Mouse (Mus musculus) thymus, postnatal 25 days (tissue): Measurements from ENCODE around the gene Slc44a1.

ENCODE experiments used
- DNase-seq: peaks from one replicate; pipeline ENCODE4 v3.0.0; 2022

Slc44a1 gene

GRCm38 (mm10) chr4:53621084-53621483, 180.9 kb downstream of the Slc44a1 start:
- no peak for DNase-seq

- DNase-seq: no peak
Measured at GRCm38 (mm10) chr4:53621490-53621889, 181.3 kb downstream of the Slc44a1 start.

- DNase-seq: no peak
Measured at GRCm38 (mm10) chr4:53623711-53624110, 183.5 kb downstream of the Slc44a1 start.

GRCm38 (mm10) chr4:53624816-53625215, 184.6 kb downstream of the Slc44a1 start:
- no peak for DNase-seq

- DNase-seq: no peak
Measured at GRCm38 (mm10) chr4:53625263-53625662, 185.1 kb downstream of the Slc44a1 start.

- DNase-seq: no peak
Measured at GRCm38 (mm10) chr4:53628924-53629323, 188.7 kb downstream of the Slc44a1 start.

GRCm38 (mm10) chr4:53630963-53631315, 190.7 kb downstream of the Slc44a1 start:
- no peak for DNase-seq

GRCm38 (mm10) chr4:53631316-53632010, 191.2 kb downstream of the Slc44a1 start, which contains the start of gene Fsd1l:
TSS of gene Fsd1l (plus strand) at chr4:53631471.
- DNase-seq: peak; percentile 60

- DNase-seq: no peak
Measured at GRCm38 (mm10) chr4:53632011-53632349, 191.8 kb downstream of the Slc44a1 start.

GRCm38 (mm10) chr4:53635336-53635735, 195.1 kb downstream of the Slc44a1 start:
- DNase-seq: no peak

- no peak for DNase-seq
Measured at GRCm38 (mm10) chr4:53637269-53637909, 197.2 kb downstream of the Slc44a1 start.

GRCm38 (mm10) chr4:53638549-53639123, 198.4 kb downstream of the Slc44a1 start:
- no peak for DNase-seq

- DNase-seq: no peak
Measured at GRCm38 (mm10) chr4:53658029-53658428, 217.8 kb downstream of the Slc44a1 start.

- DNase-seq: no peak
Measured at GRCm38 (mm10) chr4:53660711-53661110, 220.5 kb downstream of the Slc44a1 start.
